Mouse (Mus musculus): ENCODE results near the gene Fbxo47. TPM values are rescaled to one million over a fixed set of nuclear protein-coding genes. Genes with fewer than 3 reads are reported as not detected.
"Not testable (repeated sequence)": the region's sequence is repeated elsewhere in the genome, so short reads cannot be mapped to it uniquely, and the experiment has no call there.

Fbxo47 gene
- polyA plus RNA-seq, 1 experiment from 2014 or later, result 1.4 TPM

GRCm38 (mm10) chr11:97874396-97874795, 9.6 kb downstream of the Fbxo47 start:
- Histone ChIP-seq H3K4me3 (no peak overlapping the region), H3K27ac (no peak overlapping the region), H3K9ac (no peak overlapping the region), H3K27me3 (no peaks in the 10 kb centered on the region), H3K4me2 (no peak overlapping the region), H3K9me3 (replicated peaks) (no peaks in the 10 kb centered on the region), H3K36me3 (ENCODE audit: poor library complexity, severe bottlenecking) (no peaks in the 10 kb centered on the region), H3K4me1 (no peaks in the 10 kb centered on the region)
- ATAC-seq, result no peak
- 93% methylated on average over 1 of the region's 1 CpGs for WGBS

GRCm38 (mm10) chr11:97872378-97872777, 11.6 kb downstream of the Fbxo47 start:
- H3K4me3 ChIP-seq; ATAC-seq; H3K27ac ChIP-seq; H3K4me1 ChIP-seq; H3K9ac ChIP-seq; H3K36me3 ChIP-seq (ENCODE audit: poor library complexity, severe bottlenecking); H3K4me2 ChIP-seq; H3K9me3 ChIP-seq (replicated peaks); H3K27me3 ChIP-seq: not testable (repeated sequence)
- WGBS, result 87% methylated on average over 5 of the region's 5 CpGs

- no peaks in the 10 kb centered on the region for H3K27me3 ChIP-seq
- H3K9me3 ChIP-seq (replicated peaks), result no peaks in the 10 kb centered on the region
- no peak overlapping the region for H3K4me2 ChIP-seq
- no peaks in the 10 kb centered on the region for H3K36me3 ChIP-seq (ENCODE audit: poor library complexity, severe bottlenecking)
- H3K4me1 ChIP-seq, result no peaks in the 10 kb centered on the region
- no peak for ATAC-seq
- no peak overlapping the region for H3K9ac ChIP-seq
- no peak overlapping the region for H3K27ac ChIP-seq
- 90% methylated on average over 3 of the region's 3 CpGs for WGBS
- no peak overlapping the region for H3K4me3 ChIP-seq
These were observed 16.4 kb downstream of the Fbxo47 start for GRCm38 (mm10) chr11:97867591-97867990.

- no peaks in the 10 kb centered on the region for H3K27me3 ChIP-seq
- H3K4me1 ChIP-seq, result no peaks in the 10 kb centered on the region
- no peak overlapping the region for H3K27ac ChIP-seq
- no peak for ATAC-seq
- 96% methylated on average over 3 of the region's 3 CpGs for WGBS
- no peak overlapping the region for H3K9ac ChIP-seq
- H3K4me3 ChIP-seq, result no peak overlapping the region
- H3K4me2 ChIP-seq, result no peak overlapping the region
- H3K9me3 ChIP-seq (replicated peaks), result no peaks in the 10 kb centered on the region
- no peaks in the 10 kb centered on the region for H3K36me3 ChIP-seq (ENCODE audit: poor library complexity, severe bottlenecking)
These were observed 17.7 kb downstream of the Fbxo47 start for GRCm38 (mm10) chr11:97866091-97866888.

GRCm38 (mm10) chr11:97865421-97865820, 18.5 kb downstream of the Fbxo47 start:
- ATAC-seq, result no peak
- Histone ChIP-seq H3K9ac (no peak overlapping the region), H3K27ac (no peak overlapping the region), H3K4me1 (no peaks in the 10 kb centered on the region), H3K9me3 (replicated peaks) (no peaks in the 10 kb centered on the region), H3K27me3 (no peaks in the 10 kb centered on the region), H3K36me3 (ENCODE audit: poor library complexity, severe bottlenecking) (no peaks in the 10 kb centered on the region), H3K4me3 (no peak overlapping the region), H3K4me2 (no peak overlapping the region)
- WGBS, result 91% methylated on average over 5 of the region's 5 CpGs

GRCm38 (mm10) chr11:97862148-97862547, 21.8 kb downstream of the Fbxo47 start:
- no peaks in the 10 kb centered on the region for H3K27me3 ChIP-seq
- WGBS, result 90% methylated on average over 2 of the region's 2 CpGs

GRCm38 (mm10) chr11:97855473-97855872, 28.5 kb downstream of the Fbxo47 start:
- Histone ChIP-seq H3K4me3 (no peak overlapping the region), H3K36me3 (ENCODE audit: poor library complexity, severe bottlenecking) (no peaks in the 10 kb centered on the region)

More at GRCm38 (mm10) chr11:97862148-97862547, 21.8 kb downstream of the Fbxo47 start:
- H3K27ac ChIP-seq, result no peak overlapping the region
- no peak overlapping the region for H3K4me3 ChIP-seq
- no peak for ATAC-seq
- H3K4me2 ChIP-seq, result no peak overlapping the region
- no peaks in the 10 kb centered on the region for H3K9me3 ChIP-seq (replicated peaks)
- no peaks in the 10 kb centered on the region for H3K4me1 ChIP-seq
- no peaks in the 10 kb centered on the region for H3K36me3 ChIP-seq (ENCODE audit: poor library complexity, severe bottlenecking)
- H3K9ac ChIP-seq, result no peak overlapping the region

GRCm38 (mm10) chr11:97851601-97852000, 32.4 kb downstream of the Fbxo47 start:
- H3K4me2 ChIP-seq, result no peak overlapping the region
- H3K27ac ChIP-seq, result no peak overlapping the region
- H3K4me1 ChIP-seq, result no peaks in the 10 kb centered on the region
- no peaks in the 10 kb centered on the region for H3K27me3 ChIP-seq
- H3K9me3 ChIP-seq (replicated peaks), result no peaks in the 10 kb centered on the region
- H3K4me3 ChIP-seq, result no peak overlapping the region
- WGBS, result 89% methylated on average over 2 of the region's 2 CpGs
- no peaks in the 10 kb centered on the region for H3K36me3 ChIP-seq (ENCODE audit: poor library complexity, severe bottlenecking)
- H3K9ac ChIP-seq, result no peak overlapping the region
- ATAC-seq, result no peak

More at GRCm38 (mm10) chr11:97855473-97855872, 28.5 kb downstream of the Fbxo47 start:
- WGBS, result 90% methylated on average over 2 of the region's 2 CpGs
- H3K27ac ChIP-seq, result no peak overlapping the region
- H3K4me2 ChIP-seq, result no peak overlapping the region
- no peaks in the 10 kb centered on the region for H3K9me3 ChIP-seq (replicated peaks)
- ATAC-seq, result no peak
- H3K4me1 ChIP-seq, result no peaks in the 10 kb centered on the region
- H3K9ac ChIP-seq, result no peak overlapping the region
- H3K27me3 ChIP-seq, result no peaks in the 10 kb centered on the region

GRCm38 (mm10) chr11:97850367-97850766, 33.6 kb downstream of the Fbxo47 start:
- H3K4me3 ChIP-seq, result no peak overlapping the region
- no peaks in the 10 kb centered on the region for H3K36me3 ChIP-seq (ENCODE audit: poor library complexity, severe bottlenecking)
- no peak overlapping the region for H3K27ac ChIP-seq
- no peak overlapping the region for H3K9ac ChIP-seq
- WGBS, result 78% methylated on average over 6 of the region's 6 CpGs
- no peak overlapping the region for H3K4me2 ChIP-seq
- no peaks in the 10 kb centered on the region for H3K27me3 ChIP-seq
- H3K4me1 ChIP-seq, result no peaks in the 10 kb centered on the region
- no peaks in the 10 kb centered on the region for H3K9me3 ChIP-seq (replicated peaks)
- no peak for ATAC-seq

GRCm38 (mm10) chr11:97842001-97842400, 42.0 kb downstream of the Fbxo47 start:
- Histone ChIP-seq H3K9ac (peak overlapping the region; percentile 51), H3K27me3 (no peaks in the 10 kb centered on the region), H3K4me3 (peak overlapping the region; percentile 59), H3K27ac (peak overlapping the region; percentile 3; the same call in 1 of the 2 replicates), H3K4me1 (peaks cover 16% of the 10 kb centered on the region), H3K9me3 (replicated peaks) (no peaks in the 10 kb centered on the region), H3K36me3 (ENCODE audit: poor library complexity, severe bottlenecking) (peaks cover 14% of the 10 kb centered on the region), H3K4me2 (peak overlapping the region; percentile 67)
- WGBS, result 21% methylated on average over 4 of the region's 4 CpGs
- ATAC-seq, result no peak

GRCm38 (mm10) chr11:97840991-97841661, 42.8 kb downstream of the Fbxo47 start:
- Histone ChIP-seq H3K27ac (peak overlapping the region; percentile 87), H3K9me3 (replicated peaks) (no peaks in the 10 kb centered on the region), H3K27me3 (no peaks in the 10 kb centered on the region), H3K4me1 (peaks cover 16% of the 10 kb centered on the region), H3K4me2 (peak overlapping the region; percentile 67), H3K9ac (peak overlapping the region; percentile 76), H3K4me3 (peak overlapping the region; percentile 59), H3K36me3 (ENCODE audit: poor library complexity, severe bottlenecking) (peaks cover 23% of the 10 kb centered on the region)
- WGBS, result under 1% methylated on average over 22 of the region's 22 CpGs
- peak; percentile 94 for ATAC-seq

GRCm38 (mm10) chr11:97840539-97840954, 43.4 kb downstream of the Fbxo47 start, which contains the start of gene B230217C12Rik:
Gene B230217C12Rik (plus strand): TSS chr11:97840780.
- peak within 1 kb of the TSS; percentile 59 for H3K4me3 ChIP-seq
- peak within 1 kb of the TSS; percentile 76 for H3K9ac ChIP-seq
- H3K9me3 ChIP-seq (replicated peaks), result no peaks in the 10 kb centered on the region
- peaks cover 16% of the 10 kb centered on the region for H3K4me1 ChIP-seq
- under 1% methylated on average over 6 of the region's 6 CpGs for WGBS
- no peaks in the 10 kb centered on the region for H3K27me3 ChIP-seq
- peaks cover 28% of the 10 kb centered on the region for H3K36me3 ChIP-seq (ENCODE audit: poor library complexity, severe bottlenecking)
- H3K27ac ChIP-seq, result peak within 1 kb of the TSS; percentile 87
- ATAC-seq, result peak; percentile 19
- peak within 1 kb of the TSS; percentile 67 for H3K4me2 ChIP-seq

Measured in forebrain, embryonic 13.5 days (tissue).